Mouse (Mus musculus): ENCODE measurements around the gene Rflna.

Gene Rflna

DNA sequence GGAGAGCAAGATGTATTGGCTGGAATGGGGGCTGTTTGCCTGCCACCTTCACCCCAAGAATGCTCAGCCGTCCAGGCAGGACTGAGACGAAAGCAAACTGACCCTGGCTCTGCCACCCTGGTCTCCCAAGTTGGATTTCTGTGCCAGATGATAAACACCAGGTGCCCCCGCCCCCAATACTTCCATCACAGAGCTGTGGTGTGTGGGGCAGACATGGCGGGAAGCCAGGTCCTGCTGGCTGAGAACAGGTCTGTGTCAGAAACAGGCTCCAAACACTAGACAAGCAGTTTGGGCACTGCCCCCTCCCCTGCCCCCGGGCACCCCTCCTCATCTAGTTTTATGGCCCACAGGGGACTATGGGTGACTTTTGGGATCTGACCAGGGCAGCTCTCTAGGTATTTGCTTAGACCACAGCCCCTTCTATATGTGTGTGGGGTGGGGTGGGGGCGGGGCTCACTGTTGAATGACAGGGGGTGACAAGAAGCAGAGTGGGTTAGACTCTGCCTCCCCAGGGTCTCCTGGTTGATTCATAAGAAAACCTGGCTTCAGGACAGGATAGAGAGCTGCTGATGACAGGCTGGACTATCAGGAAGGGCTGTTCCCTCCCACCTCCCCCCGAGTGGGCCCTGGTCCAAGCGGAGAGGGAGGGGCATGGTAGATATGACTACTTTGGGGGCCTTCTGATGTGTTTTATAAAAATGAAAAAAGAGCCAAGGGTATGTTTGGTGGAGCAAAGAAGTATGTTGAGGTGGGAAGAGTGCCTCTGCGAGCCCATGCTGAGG, 3.0 kb downstream of the Rflna start:
- no peak for DNase-seq (ENCODE audit: low spot score in 2 of 2)

DNA sequence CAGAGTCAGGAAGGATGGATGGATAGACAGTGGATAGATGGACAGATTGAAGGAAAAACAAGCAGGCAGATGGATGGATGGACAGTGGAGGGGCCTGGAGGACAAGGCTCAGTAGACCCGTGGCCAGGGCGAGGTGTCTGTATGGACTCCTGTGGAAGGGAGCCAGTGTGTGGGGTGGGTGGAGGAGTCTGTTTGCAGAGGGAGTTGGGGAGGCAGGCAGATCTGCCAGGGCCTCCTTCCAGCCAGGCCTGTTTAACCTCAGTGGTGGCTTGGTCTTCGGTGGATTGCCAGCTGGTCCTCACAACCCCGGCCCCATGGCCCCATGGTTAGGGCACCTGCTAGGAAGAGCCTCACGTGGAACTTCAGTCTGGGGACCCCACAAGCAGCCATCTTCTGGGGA, 3.9 kb downstream of the Rflna start:
- DNase-seq (ENCODE audit: low spot score in 2 of 2) = no peak

DNA sequence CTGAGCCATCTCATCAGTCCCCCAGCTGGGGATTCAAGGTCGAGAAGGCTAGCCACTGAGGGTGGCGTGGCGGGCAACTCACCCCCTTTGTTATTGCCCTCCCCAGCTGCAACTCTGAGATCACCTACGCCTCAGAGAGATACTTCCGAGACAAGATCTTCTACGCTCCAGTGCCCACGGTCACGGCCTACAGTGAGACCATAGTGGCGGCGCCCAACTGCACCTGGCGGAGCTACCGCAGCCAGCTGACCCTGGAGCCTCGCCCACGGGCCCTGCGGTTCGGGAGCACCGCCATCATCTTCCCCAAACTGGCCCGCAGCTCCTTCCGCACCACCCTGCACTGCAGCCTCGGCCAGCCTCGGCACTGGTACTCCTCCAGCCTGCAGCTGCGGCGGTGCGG, 8.1 kb downstream of the Rflna start:
- no peak for DNase-seq (ENCODE audit: low spot score in 2 of 2)

DNA sequence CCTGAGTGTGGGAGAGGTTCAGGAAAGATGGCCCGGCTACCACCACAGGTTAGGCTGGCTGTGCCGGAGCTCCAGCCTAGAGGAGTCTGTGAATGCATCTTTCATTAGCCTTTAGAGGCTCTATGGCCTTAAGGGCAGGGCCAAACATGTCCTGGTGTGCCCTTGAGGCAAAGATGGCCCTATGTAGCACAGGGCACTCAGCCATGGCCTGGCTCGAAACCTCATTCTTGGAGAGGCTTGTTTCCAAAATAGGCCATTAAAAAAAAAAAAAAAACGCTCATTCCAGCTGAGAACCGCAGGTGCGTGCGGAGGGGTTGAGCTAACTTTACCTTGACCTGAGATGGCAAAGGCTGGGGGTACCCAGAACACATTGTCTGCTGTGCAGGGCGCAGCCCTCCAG, 8.6 kb downstream of the Rflna start:
- no peak for DNase-seq (ENCODE audit: low spot score in 2 of 2)

DNA sequence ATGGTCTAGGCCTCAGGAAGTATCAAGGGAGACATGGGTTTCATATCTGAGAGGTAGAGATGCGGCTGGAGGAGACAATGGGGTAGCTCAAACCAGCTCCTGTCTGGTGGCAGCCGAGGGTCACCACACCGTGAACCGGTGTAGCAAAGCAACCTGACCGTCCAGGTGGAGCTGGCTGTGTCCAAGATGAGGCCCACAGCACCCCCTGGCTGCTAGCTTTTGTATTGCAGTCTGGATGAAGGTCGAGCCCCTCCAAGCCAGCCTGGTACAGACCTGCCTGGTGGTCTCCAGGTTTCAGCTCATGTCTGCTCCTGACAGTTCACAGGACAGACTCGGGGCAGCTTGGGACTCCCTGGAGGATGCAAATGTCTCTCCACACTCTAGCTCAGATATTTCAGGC, 11.5 kb downstream of the Rflna start:
- peak; percentile 30 to 58 for DNase-seq (ENCODE audit: low spot score in 2 of 2)

DNA sequence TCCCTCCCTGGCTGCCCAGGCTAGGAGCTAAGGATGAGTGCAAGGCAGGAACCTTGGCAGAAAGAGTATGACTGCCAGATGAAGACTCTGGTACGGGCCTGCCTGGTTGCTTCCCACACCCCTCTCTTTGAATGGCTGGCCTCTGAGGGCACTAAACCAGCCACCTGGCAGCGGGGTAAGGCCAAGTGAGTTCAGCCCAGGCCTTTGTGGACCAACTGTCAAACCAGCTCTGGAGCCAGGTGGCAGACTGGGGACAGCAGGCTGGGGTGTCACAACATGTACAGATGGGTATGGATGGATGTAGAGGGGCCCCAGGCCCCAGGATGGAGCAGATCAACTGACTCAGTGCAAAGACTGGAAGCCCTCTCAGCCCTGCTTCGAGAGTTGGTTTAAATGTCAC, 12.0 kb downstream of the Rflna start:
- DNase-seq (ENCODE audit: low spot score in 2 of 2) = no peak

DNA sequence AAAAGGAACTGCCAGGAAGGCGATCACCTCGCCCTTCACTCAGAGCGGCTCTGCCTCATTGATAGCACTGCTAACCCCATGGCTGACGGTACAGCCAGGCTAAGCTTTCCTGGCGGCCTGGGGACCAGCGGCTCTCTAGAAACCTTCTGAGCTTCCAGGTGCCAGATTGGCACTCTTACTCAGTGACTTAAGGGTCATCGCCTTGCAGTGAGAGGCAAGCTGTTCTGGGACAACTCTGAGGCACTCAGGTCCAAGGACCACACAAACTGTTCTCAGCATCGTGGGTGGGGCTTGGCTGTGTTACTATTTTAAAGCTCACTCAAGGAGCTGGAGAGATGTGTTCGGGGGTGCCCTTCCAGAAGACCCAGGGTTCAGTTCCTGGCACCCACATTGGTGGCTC, 12.6 kb downstream of the Rflna start:
- DNase-seq (ENCODE audit: low spot score in 2 of 2) = no peak

DNA sequence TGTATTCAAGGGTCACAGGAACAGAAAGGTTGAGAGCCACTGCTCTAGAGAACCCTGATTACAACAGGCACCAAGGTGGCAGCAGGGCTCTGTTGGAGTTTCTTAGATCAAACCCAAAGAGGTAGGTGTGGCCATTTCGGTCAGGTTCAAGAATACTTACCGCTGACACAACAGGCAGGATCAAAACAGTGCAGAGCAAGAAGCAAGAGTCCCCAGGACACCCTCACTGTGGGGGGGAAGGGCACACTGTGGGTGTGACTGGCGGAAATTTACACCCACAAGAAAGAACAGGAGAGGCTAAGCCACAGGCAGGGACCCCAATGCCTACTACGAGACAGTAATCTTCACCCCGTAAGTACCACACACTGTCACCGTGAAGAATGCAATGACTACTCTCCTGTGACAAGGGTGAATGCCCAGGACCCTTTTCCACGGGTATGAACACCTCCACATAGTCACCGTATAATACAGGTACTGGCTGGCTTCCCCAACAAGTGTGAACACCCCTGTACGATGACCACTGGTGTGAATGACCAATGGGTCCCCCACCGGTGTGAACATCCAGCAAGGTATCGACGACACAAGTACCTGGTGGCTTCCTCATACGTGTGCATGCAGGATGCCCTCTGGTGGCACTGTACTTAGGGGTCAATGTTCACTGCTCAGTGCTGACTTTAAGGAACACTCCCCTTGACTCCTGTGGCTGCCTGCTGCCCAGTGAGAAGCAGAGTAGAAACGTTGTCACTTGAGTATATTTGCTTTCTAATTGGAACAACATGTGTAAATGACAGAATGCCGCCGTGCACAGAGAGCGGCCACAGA, 13.6 kb downstream of the Rflna start:
- DNase-seq (ENCODE audit: low spot score in 2 of 2) = no peak

DNA sequence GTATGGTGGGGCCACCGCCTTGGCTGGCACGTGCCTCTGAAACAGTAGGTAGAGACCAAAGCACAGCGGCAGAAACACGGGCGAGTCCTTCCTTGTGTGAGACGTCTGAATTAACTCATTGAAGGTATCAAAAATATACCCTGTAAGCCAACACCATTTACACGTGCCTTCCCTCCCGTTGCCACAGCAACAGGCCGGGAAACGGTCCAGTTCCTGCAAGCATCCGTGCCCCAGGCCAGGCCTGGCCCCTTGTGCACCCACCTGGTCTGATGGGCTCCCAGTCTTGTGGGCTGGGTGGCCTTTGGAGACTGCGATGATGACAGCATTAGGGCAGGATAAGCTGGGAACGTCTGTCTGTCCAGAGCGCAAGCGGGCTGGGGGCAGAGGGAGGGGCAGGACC, 14.3 kb downstream of the Rflna start:
- DNase-seq (ENCODE audit: low spot score in 2 of 2) = no peak

DNA sequence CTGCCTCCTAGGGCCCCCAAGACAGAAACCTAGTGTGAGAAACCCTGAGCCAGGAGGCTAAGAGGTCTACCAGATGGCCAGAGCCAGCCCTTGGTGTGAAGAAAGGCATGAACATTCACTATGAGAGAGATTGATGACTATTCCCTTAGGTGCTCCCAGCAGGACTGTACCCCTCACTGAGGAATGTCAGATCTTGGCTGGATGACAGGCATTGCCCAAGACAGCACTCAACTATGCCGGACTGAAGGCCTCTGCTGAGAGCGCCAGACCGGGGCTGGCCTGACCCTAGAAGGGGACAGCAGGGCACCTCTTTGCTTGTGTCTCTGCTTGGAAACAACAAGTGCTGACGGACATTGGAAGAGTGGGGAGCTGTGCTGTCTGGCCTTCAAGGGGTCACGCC, 16.1 kb downstream of the Rflna start:
- DNase-seq (ENCODE audit: low spot score in 2 of 2) = no peak

DNA sequence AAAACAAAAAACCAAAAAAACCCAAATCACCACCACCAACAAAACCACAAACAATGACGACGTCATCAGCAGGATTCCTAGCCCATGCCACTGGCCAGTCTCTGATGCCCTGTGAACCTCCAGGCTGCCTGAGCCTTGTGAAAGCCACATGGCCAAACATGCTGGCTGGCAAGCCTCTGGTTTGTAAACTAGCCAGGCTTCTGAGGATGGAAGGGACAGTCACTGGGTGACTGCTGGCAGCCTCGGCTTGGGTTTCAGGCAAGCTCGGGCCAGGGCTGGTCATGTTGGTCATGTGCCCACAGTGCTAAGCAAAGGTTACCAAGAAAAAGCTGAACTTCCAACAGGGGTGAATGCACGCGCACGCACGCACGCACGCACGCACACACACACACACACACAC, 18.3 kb downstream of the Rflna start:
- no peak for DNase-seq (ENCODE audit: low spot score in 2 of 2)

DNA sequence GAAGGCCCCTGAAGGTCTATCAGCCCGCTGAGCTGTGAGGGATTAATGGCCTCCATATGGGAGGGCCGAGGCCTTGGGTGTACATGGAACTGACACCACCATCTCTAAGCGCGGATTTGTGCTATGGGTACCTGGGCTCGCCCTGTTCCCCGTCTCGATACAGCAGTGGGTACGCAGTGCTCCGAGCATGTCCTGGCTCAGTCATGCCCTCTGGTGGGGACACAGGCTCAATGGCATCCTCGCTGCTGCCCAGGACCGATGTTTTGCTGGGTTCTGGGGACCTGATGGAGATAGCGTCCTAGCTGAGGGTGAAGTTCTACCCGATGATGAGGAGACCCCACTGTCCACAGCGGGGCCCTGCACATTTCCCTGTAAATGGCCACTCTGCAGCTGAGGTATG, 21.0 kb downstream of the Rflna start:
- no peak for DNase-seq (ENCODE audit: low spot score in 2 of 2)

DNA sequence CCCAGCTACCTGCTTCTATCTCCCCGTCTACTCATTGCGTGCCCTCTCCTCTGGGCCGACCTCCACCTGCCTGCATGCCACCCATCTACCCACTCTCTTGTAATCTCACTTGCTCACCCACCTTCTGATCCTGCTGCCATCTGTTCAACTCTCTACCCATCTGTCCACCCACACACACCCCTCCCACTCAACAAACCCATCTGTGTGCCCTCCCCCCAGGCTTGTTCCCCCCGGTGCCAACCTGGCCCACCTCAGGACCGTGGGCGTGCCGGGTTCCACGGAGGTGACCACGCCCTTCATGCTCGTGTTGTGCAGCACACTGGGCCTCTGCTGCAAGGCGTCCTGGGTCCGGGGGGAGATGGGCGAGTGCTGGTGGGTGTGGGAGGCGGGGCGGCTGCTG, 25.4 kb downstream of the Rflna start:
- DNase-seq (ENCODE audit: low spot score in 2 of 2) = no peak

DNA sequence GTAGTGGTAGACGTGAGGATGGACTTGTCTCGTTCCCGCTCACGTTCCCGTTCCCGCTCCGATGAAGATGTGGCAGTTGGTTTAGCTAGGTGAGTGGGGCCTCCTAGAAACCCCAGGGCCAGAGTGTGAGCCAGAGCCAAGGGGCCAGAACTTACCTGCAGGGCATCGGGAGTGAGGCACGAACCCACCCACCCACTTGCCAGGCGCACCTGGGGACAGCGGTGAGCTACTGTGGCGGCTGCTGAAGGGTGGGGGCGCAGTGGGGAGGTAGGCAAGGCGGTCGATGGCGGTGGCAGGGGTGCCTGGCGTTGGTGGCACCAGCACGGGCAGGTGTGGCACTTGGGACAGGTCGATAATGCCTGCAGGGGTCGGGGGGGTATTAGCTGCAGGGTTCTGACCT, 25.9 kb downstream of the Rflna start:
- no peak for DNase-seq (ENCODE audit: low spot score in 2 of 2)

DNA sequence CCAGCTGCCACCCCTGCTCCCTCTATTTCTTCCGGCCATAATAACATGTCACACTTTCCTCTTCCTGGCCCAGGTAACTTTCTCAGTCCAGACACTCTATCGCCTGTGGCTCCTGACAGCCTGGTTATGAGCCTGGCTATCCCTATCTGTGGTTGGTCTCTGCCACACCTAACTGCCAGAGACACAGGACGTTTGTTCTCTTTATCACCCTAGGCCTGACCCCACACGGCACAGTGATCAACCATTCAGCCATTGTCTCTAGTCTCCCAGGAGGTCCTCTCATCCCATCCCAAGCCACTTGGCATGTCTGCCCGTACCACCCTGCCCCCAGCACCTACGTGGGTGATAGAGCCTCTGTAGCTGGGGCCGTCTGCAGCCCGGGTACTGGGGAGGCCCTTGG, 33.5 kb downstream of the Rflna start:
- no peak for DNase-seq (ENCODE audit: low spot score in 2 of 2)

DNA sequence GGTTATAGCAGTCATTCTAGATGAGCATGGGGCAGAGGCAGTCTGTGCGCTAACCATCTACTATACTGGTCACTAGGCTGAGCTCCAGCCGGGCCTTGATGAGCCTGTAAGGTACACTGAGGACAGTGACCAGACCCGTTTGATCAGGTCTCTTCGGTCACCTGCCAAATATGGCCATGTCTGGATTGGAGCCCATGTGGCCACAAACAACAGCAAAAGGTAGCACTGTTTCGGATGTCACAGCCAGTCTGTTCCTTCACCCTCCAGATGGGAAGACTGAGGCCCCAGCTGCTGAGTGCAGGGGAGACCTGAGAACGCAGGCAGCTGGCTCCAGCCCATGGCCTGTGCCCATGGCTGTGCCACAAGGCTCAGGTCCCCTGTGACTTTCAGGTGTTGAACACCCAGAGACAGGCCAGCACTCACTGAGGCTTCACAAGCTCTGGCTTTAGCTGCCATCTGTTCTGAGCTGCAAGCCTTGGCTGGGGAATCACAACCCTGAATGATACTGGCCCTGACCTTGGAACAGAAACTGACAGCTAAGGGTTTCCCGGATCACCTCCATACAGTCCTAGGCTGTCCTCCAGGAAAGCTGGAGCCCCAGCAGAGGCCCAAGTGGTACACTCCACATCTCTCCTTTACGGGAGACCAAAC, 36.5 kb downstream of the Rflna start:
- no peak for DNase-seq (ENCODE audit: low spot score in 2 of 2)

DNA sequence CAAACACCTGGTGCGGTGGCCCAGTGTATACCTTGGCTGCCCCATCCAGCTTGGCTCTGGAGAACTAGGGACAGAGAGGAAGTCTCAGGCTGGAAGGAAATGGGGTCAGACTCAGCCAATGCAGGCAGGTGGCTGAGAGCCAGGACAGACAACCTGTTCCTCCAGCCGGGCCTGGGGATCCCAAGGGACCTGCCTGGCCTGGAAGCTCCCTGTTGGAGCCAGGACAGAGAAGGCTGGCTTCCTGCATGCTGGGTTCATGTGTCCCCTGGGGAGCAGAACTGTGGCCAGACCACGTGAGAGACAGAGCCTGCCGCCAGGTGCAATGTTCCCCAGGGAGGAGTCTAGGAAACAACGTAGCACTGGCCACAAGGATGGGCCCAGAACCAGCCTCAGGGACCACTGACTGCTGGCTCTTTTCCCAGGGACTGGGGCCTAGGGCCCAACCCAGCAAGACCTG, 37.1 kb downstream of the Rflna start:
- no peak for DNase-seq (ENCODE audit: low spot score in 2 of 2)

DNA sequence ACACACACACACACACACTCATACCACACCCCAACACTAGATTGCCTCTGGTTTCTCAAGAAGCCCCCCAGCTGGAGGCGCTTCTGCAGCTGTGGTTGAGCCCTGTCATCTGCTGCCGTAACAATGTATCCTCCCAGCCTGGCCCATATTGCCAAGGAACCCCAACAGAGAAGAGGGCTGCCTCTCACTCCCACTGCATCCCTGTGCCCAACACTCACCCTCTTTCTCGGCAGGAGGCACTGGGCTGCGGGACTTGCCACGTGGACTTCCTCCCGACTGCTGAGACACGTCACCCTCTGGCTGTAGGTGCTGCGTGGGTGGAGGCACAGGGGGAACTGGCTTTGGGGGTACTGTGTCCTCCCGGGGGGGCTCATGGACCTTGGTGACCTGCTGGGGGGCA, 38.6 kb downstream of the Rflna start:
- no peak for DNase-seq (ENCODE audit: low spot score in 2 of 2)

DNA sequence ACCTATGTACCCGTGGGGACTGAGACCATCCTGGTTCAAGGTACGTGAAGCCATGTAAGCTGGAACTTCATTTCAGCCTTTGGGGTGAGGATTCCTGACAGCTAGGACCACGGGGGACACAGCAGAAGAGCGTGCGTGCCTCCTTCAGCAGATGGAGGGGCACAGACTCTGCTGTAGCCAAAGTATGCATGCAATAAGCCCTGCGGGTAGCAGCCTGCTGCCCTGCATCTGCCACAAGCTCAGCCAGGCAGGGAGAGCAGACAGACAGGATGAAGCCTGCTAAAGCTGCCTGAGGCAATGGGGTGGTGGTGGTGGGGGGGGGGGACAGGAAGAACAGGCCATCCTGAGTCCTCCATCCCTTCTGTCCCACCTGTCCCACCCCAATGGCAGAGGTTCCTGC, 40.4 kb downstream of the Rflna start:
- DNase-seq (ENCODE audit: low spot score in 2 of 2) = no peak

DNA sequence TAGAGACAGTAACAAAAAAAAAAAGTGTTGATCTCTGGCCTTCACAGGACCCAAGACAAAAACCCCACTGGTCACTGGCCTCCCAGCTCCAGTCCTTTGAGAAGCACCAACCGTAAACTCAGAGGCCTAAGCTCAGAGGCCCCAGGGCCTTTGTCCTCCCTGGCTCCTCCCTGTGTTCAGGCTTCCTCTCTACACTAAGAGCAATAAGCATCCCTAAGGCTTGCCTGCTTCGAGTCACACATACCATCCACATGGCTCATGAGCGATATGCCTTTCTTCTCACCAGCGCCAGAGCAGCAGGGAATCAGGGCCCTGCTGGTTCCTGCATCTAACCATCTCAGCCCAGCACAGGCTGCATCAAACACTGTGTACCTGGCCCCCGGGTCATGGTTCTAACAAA, 42.2 kb downstream of the Rflna start:
- DNase-seq (ENCODE audit: low spot score in 2 of 2) = no peak

DNA sequence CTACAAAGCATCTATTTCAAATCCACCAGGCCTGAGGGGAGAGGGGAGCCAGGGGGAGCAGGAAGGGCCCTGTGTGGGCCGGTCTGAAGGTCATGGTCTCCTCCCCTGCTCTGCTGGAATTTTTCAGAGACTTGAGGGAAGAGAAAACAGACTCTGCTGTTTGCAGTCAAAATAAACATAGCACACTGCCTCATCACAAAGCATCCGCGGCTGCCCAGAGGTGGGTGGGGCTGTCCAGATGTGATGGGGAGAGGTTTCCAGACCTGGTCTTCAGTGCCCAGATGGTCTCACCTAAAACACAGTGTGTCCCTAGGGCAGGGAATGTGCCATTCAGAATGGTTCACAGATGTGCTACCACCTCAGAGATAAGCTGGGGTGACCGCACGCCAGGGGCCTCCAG, 43.4 kb downstream of the Rflna start:
- DNase-seq (ENCODE audit: low spot score in 2 of 2) = no peak

DNA sequence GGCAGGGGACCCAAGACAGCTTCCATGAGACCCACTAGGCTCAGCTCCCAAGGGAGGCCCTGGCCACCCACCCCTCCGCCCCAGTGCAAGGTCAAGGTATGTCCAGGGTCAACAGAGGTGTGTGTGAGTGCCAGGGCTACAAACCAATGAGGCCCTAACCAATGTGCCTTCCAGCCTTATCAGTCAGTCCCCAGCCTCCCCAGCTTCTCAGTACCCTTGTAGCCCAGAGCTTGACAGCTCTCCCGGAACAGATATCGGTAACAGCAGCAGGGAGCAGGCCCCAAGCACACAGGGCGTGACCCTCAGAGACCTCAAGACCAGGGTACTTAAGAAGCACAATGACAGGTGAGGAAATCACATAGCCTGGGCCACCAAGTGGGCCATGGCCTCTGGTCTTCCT, 46.5 kb downstream of the Rflna start:
- no peak for DNase-seq (ENCODE audit: low spot score in 2 of 2)

DNA sequence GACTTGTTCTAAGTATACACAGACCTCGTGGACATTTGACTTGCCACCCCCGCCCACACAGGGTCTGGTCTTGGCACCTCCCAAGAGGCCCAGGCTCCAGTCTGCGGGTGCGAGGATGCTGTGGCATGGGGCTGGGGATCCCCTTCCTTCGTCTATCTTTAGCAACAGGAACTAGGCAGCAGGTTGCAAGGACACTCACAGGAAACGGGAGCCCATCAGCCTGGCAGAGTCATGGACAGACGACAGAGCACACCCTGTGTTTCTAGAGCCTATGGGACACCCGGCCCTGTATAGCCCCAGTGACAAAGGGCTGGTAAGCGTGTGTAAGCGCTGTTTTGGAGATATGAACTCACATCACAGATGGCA, 49.2 kb downstream of the Rflna start:
- no peak for DNase-seq (ENCODE audit: low spot score in 2 of 2)
